Mouse (Mus musculus): ENCODE measurements around the gene 6030445D17Rik.

Gene 6030445D17Rik

GRCm38 (mm10) chr4:136459210-136459609 is 2.8 kb upstream of the 6030445D17Rik start:
- DNase-seq (ENCODE audit: low spot score in 2 of 2): no peak

- DNase-seq (ENCODE audit: low spot score in 2 of 2): no peak
Observed at GRCm38 (mm10) chr4:136461206-136461605, 844 bp upstream of the 6030445D17Rik start.

- DNase-seq (ENCODE audit: low spot score in 2 of 2): no peak
Observed at GRCm38 (mm10) chr4:136461761-136462085, 327 bp upstream of the 6030445D17Rik start.

GRCm38 (mm10) chr4:136462839-136463178 is 759 bp downstream of the 6030445D17Rik start:
- DNase-seq (ENCODE audit: low spot score in 2 of 2): no peak

- DNase-seq (ENCODE audit: low spot score in 2 of 2): no peak
Observed at GRCm38 (mm10) chr4:136463436-136463835, 1.4 kb downstream of the 6030445D17Rik start.

- DNase-seq (ENCODE audit: low spot score in 2 of 2): no peak
Observed at GRCm38 (mm10) chr4:136466226-136466625, 4.2 kb downstream of the 6030445D17Rik start.

- DNase-seq (ENCODE audit: low spot score in 2 of 2): peak; percentile 31 to 50
Observed at GRCm38 (mm10) chr4:136468553-136469327, 6.7 kb downstream of the 6030445D17Rik start.

- DNase-seq (ENCODE audit: low spot score in 2 of 2): peak; percentile 87 to 92
Observed at GRCm38 (mm10) chr4:136469371-136469903, 7.4 kb downstream of the 6030445D17Rik start, which contains the start of gene Luzp1. Gene Luzp1 (plus strand): TSS chr4:136469761.

GRCm38 (mm10) chr4:136469941-136470346 is 7.9 kb downstream of the 6030445D17Rik start:
- DNase-seq (ENCODE audit: low spot score in 2 of 2): no peak

- DNase-seq (ENCODE audit: low spot score in 2 of 2): peak in 1 of 2 experiments; percentile 45
Observed at GRCm38 (mm10) chr4:136470347-136471071, 8.5 kb downstream of the 6030445D17Rik start.

GRCm38 (mm10) chr4:136476692-136477091 is 14.6 kb downstream of the 6030445D17Rik start:
- DNase-seq (ENCODE audit: low spot score in 2 of 2): no peak

- DNase-seq (ENCODE audit: low spot score in 2 of 2): no peak
Observed at GRCm38 (mm10) chr4:136486549-136486948, 24.5 kb downstream of the 6030445D17Rik start.

- no peak for DNase-seq (ENCODE audit: low spot score in 2 of 2)
Observed at GRCm38 (mm10) chr4:136495993-136496392, 33.9 kb downstream of the 6030445D17Rik start.

- no peak for DNase-seq (ENCODE audit: low spot score in 2 of 2)
Observed at GRCm38 (mm10) chr4:136505426-136506215, 43.6 kb downstream of the 6030445D17Rik start.

GRCm38 (mm10) chr4:136509857-136510256 is 47.8 kb downstream of the 6030445D17Rik start:
- no peak for DNase-seq (ENCODE audit: low spot score in 2 of 2)

GRCm38 (mm10) chr4:136511708-136512107 is 49.7 kb downstream of the 6030445D17Rik start:
- DNase-seq (ENCODE audit: low spot score in 2 of 2): no peak

- DNase-seq (ENCODE audit: low spot score in 2 of 2): no peak
Observed at GRCm38 (mm10) chr4:136512905-136513304, 50.9 kb downstream of the 6030445D17Rik start.

Data from frontal cortex, postnatal 10 days (tissue).